Mouse (Mus musculus) skeletal muscle tissue, adult 2 months (tissue): ENCODE measurements around the gene Olfr1360.
A peak's percentile ranks its signal among the peaks of the same experiment; 100 is the strongest.
"Not testable (repeated sequence)": the region's sequence is repeated elsewhere in the genome, so short reads cannot be mapped to it uniquely, and the experiment has no call there.

Source experiments
- DNase-seq: peaks from one replicate; pipeline ENCODE4 v3.0.0-alpha.2; 2012; ENCODE audit warnings: low read depth, low spot score

Olfr1360 gene

DNA sequence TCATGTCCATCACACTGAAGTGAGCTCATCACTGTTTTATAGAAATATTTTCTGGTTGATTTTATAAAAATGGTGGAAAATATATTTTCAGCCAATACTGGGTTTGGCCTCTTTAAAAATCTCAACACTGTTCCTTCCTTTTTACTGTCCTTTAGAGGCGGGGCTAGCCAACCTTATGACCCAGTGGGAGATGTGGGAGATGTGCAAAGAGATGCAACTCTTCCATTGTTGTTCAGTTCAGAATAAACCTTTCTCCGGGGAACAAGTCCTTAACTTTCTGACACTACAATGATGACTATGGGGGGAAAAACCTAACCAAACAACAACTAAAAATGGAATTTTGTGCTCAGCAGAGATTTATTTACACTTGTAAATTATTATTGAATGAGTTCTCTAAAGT lies at the start of gene Olfr1360:
Olfr1360 (minus strand) TSS at position 101 of the 400 bp plus-strand sequence.
- no peak for DNase-seq

- DNase-seq, result no peak
These were observed 46.0 kb upstream of the Olfr1360 start for GRCm38 (mm10) chr13:21722993-21723836.

GRCm38 (mm10) chr13:21722373-21722925 lies 45.2 kb upstream of the Olfr1360 start:
- no peak for DNase-seq

DNA sequence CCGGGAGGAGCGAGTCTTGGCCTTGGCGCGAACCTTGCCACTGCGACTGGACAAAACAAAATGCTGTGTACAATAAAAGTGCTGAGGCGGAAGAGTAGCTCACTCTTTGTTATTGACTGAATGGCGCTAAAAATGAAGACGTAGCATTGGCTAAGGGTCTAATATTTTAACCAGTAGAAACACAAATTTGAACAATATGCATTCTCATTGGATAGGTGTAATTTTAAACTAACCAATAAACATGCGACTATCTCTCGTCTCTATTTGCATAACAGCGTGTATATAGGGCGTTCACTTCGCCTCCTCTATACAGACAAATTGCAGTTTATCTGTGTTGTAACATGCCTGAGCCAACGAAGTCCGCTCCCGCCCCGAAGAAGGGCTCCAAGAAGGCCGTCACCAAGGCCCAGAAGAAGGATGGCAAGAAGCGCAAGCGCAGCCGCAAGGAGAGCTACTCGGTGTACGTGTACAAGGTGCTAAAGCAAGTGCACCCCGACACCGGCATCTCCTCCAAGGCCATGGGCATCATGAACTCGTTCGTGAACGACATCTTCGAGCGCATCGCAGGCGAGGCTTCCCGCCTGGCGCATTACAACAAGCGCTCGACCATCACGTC lies 44.7 kb upstream of the Olfr1360 start, which contains the start of gene Hist1h2bm:
Hist1h2bm (plus strand) TSS at position 288 of the 616 bp plus-strand sequence.
- peak; percentile 83 for DNase-seq

DNA sequence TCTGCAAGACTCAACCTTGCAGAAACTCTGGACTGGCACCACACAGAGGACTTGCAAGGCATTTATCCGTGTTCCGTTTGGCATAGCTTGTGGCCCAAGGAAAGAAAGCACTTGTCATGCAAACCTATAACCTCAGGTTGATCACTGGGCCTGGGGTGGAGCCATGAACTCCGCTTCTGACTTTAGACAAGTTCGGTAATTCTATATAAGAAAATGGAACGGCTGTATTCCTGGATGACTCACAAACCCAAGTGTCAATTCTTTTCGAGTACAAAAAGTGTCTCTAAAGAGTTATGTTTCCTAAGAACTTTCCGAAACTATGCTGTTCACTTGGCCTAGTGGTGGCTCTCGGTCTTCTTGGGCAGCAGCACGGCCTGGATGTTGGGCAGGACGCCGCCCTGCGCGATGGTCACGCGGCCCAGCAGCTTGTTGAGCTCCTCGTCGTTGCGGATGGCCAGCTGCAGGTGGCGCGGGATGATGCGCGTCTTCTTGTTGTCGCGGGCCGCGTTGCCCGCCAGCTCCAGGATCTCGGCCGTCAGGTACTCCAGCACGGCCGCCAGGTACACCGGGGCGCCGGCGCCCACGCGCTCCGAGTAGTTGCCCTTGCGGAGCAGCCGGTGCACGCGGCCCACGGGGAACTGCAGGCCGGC lies 44.0 kb upstream of the Olfr1360 start:
- not testable (repeated sequence) for DNase-seq

GRCm38 (mm10) chr13:21718381-21719080 lies 41.3 kb upstream of the Olfr1360 start:
- no peak for DNase-seq

GRCm38 (mm10) chr13:21717397-21718357 lies 40.5 kb upstream of the Olfr1360 start, which contains the start of gene Hist1h3h:
Gene Hist1h3h, plus strand, starts transcription at chr13:21717659.
- DNase-seq, result peak; percentile 71

DNA sequence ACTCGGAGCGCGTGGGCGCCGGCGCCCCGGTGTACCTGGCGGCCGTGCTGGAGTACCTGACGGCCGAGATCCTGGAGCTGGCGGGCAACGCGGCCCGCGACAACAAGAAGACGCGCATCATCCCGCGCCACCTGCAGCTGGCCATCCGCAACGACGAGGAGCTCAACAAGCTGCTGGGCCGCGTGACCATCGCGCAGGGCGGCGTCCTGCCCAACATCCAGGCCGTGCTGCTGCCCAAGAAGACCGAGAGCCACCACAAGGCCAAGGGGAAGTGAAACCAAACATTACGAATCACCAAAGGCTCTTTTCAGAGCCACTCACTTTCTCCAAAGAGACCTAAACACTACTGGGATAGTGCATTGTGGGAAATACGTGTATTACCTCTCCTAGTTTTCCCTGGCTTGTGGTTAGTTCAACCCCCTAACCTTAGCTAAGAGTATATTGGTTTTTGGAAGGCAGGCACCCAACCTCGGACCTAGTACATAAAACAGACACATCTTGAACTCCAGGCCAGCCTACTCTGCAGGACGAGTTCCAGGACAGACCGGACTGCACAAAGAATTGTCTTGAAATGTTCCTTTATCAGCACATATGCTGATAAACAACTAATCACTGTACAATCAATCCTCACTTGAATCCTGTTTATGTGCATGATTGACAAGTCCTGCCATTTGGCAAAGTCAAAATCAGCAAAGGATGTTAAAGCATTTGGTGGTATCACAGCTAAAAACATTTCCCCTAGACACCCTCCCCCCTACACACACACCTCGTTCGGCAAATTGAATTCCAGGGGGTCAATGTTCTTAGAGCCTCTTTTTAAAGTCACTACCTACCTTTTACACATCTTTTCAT lies 39.6 kb upstream of the Olfr1360 start:
- DNase-seq, result not testable (repeated sequence)

- DNase-seq, result peak; percentile 86
These were observed 38.8 kb upstream of the Olfr1360 start, which contains the start of the genes Hist1h2bl and Hist1h2ai for GRCm38 (mm10) chr13:21715864-21716539. Gene Hist1h2bl, minus strand, starts transcription at chr13:21716143. Gene Hist1h2ai, plus strand, starts transcription at chr13:21716422.

DNA sequence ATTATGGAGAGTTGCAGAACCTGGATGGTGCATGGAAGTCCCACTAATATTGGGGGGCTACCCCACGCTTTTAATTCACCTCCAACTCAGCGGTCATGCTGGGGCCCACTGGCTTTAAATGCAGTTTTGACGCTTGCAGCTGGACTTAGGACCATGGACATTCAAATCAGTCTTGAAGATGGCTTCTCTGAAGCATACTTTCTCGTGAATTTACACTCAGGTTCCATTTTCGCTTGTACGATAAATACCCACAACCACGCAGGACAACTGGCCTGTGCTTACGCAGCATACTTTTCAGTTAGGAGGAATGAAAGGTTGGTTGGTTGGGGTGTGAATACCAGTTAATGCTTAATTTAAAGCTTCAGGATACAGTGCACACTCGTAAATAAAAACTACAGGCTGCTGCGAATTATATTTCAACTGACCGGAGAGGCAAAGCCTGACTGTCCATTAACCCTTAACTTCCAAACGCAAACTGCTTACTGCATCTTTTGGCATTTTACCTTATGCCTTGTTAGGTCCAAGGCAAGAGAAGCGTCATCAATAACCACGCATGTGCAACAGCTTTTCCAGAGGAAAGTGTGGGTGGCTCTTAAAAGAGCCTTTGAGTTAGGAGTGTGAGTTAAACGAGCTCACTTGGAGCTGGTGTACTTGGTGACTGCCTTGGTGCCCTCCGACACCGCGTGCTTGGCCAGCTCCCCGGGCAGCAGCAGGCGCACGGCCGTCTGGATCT lies 38.1 kb upstream of the Olfr1360 start:
- no peak for DNase-seq

DNA sequence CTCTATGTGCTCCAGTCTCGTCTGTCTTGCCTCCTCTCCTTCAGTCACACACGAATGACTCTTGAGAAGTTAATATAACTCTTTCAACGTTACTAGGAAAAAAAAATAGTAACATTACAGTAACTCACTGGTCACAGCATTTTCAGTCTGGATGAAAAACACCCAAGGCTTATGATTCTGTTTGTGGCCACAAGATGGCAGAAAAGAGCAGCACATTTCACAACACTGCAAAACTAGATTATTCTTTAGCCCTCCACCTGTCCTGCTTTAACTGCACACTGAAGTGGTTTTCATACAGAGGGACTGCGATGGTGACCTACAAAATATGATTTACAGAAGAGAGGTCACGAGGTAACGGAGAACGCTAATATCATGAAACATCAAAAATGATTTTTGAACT lies 37.5 kb upstream of the Olfr1360 start:
- peak; percentile 27 for DNase-seq

DNA sequence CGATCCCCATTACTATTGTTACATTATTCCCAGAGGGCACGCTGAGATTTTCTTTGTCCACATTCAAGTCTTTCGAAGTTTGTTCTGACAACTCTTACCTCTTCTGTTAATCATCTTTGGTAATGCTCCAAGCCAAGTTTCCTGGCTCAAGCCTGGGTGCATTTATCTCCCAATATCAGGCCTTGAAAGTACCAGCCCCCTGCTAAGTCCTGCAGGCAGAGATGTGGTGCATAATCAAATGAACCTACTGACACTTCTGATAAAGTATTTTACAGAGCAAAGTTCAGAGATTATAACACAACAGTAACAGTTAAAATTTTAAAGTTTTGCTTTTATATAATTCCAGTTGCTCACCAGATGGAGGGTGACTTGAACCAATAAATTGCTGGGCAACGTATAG lies 34.5 kb upstream of the Olfr1360 start:
- DNase-seq, result no peak

DNA sequence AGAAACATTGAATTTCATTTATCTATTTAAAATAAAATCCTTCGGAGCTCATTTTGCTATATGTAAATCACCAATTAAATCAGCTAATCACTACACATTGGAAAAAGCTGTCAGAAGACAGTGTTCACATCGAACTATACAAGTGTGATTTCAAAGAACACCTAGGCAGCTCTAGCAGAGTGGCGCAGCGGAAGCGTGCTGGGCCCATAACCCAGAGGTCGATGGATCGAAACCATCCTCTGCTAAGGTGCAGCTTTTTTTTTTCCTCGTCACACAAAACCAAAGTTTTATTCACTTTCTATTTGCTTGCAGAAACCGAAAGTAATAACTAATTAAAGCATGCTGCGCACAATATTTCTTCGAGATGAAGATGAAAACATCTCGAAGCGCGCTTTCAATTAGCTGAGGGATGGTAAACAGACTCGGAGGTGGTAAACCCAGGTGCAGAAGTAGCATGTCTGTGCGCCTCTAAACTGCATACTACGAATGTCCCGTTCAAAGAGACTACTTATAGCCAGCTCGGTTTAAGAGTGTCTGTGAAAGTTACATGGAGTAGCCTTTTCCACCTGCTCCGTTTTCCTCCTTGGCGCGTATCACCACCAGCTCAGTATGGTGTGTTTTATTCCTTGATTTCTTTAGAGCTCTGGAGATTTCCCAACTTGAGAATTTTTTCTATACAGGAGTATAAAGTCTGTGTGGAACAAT lies 33.8 kb upstream of the Olfr1360 start:
- DNase-seq, result peak; percentile 68

DNA sequence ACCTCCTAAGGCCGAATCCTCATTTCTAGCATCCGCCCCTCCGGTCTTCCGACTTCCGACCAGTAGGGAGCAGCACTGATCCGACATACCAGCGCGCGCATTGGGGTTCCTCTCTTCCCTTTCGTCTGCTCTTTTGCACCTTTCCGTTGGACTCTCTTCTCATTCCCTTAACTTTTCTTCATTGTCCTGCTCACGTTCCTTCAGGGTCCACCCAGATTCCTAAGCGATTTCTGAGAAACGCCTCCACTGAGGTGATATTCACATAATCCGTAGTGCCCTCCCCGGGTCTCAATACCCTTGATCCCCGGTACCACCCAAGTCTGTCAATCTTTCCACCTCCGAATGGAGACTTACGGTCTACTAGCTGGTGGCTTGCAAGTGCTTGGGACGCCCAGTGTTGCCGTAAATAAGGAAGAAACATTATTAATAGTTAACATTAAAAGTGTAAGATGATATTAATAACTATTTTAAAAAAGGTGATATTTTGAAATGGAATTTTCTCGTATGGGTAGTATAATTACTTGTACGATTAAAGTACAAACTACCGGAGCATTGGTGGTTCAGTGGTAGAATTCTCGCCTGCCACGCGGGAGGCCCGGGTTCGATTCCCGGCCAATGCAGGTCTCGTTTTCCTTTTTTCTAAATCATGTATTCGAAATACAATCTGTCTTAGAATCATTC lies 33.0 kb upstream of the Olfr1360 start:
- peak; percentile 74 for DNase-seq

DNA sequence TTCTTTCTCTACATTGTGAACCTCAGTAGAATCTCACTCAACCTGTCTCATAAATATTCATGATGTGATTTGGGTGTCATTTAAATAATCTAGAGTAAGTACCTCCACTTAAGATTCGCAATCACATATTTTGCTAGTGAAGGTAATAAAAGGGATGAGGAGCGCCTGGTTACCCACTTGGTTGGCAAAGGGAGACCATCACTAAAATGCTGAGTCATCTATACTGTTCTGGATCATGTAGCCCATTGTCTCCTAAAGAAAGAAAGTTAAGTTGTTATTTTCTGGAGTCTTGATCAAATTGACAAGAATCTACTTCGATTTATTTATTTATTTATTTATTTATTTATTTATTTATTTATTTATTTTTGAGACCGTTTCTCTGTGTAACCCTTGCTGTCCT lies 29.5 kb upstream of the Olfr1360 start:
- DNase-seq, result no peak

DNA sequence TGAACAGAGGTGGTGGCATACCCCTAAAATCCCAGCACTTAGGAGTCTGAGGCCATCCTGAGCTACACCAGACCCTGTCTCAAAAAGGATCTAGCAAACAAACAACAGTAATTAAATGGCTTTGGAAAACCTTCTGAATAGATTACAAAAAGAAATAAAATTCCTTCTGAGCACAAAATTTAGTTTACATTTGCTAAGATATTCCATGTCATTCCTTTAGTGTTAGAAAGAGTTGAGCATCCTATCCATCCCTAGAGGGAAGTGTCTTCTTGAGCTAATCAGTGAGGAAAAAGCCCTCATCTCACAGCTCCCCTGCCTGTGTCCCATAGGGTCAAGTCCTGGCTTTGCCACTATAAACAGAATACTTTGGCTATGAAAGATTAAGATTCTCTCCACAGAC lies 20.6 kb upstream of the Olfr1360 start, which contains the start of gene Olfr1359:
Olfr1359 (plus strand) TSS at position 301 of the 400 bp plus-strand sequence.
- no peak for DNase-seq
